Mouse (Mus musculus): ENCODE measurements around the gene Krt42.

DNA sequence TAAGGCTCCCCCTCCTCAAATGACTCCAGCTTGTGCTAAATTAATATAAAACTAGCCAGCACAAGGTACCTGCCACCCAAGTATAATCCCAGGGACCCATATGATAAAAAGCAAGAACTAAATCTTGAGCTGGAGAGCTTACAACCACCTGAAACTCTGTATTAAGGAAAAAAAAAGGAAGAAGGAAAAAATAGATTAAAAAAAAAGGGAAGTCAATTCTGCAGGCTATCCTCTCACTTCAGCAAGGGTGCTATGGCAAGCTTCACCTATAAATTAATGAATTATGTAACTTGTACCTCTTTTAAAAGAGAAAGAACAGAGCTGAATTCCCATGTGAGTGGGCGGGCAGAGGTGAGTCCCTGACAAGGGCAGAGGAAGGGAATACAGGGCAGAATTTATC is 42.0 kb upstream of the Krt42 start:
- TF ChIP-seq CTCF (IDR thresholded peaks at IDR 0.05; ENCODE audit: borderline replicate concordance, extremely low read depth, insufficient read depth, insufficient read length) (no peak), POLR2A (IDR thresholded peaks at IDR 0.05; ENCODE audit: borderline replicate concordance, extremely low read depth, insufficient read depth, insufficient read length, poor library complexity, severe bottlenecking) (no peak)

All from brain, embryonic 14.5 days (tissue).